Mouse (Mus musculus) midbrain, embryonic 12.5 days (tissue): Measurements from ENCODE around the gene Crybb2. TPM values are rescaled to one million over a fixed set of nuclear protein-coding genes. Genes with fewer than 3 reads are reported as not detected.

Source experiments
- ATAC-seq: fragments of 200-750 bp; cut with Nextera tagmentation; 2 replicates; pipeline ENCODE4 v1.8.0; 2017; ENCODE audit warnings: low read depth, moderate TSS enrichment, moderate library complexity; ENCODE audit not compliant: low FRiP score
- H3K27ac ChIP-seq: fragments of 300-500 bp; sonication (generic); replicated peaks from 2 replicates; pipeline ENCODE4 v1.5.1; 2016; ENCODE audit warnings: mild to moderate bottlenecking
- H3K27me3 ChIP-seq: fragments of 300-500 bp; sonication (generic); 2 replicates; pipeline ENCODE4 v1.6.1; 2016; ENCODE audit warnings: mild to moderate bottlenecking
- H3K36me3 ChIP-seq: fragments of 300-500 bp; sonication (generic); 2 replicates; pipeline ENCODE4 v1.6.1; 2016
- H3K4me1 ChIP-seq: fragments of 300-500 bp; sonication (generic); 2 replicates; pipeline ENCODE4 v1.6.1; 2016
- H3K4me2 ChIP-seq: fragments of 300-500 bp; sonication (generic); replicated peaks from 2 replicates; pipeline ENCODE4 v1.6.1; 2016; ENCODE audit warnings: mild to moderate bottlenecking, moderate library complexity
- H3K4me3 ChIP-seq: fragments of 300-500 bp; sonication (generic); 2 replicates; pipeline ENCODE4 v1.5.1; 2016; ENCODE audit warnings: mild to moderate bottlenecking
- H3K9ac ChIP-seq: fragments of 300-500 bp; sonication (generic); replicated peaks from 2 replicates; pipeline ENCODE4 v1.6.1; 2016; ENCODE audit warnings: mild to moderate bottlenecking, moderate library complexity
- H3K9me3 ChIP-seq: fragments of 300-500 bp; sonication (generic); 2 replicates; pipeline ENCODE4 v1.6.1; 2016; ENCODE audit warnings: mild to moderate bottlenecking
- WGBS: fragments of 180-500 bp; shearing (Covaris S2); methylation state at CpG from one replicate; pipeline ENCODE4 v1.1.7; 2016; 5-methylcytosine and 5-hydroxymethylcytosine counted together
- polyA plus RNA-seq: library from polyadenylated mRNA; unstranded; fragments of >200 nt; fragmentation: Nextera tagmentation; extraction: Ambion mirVana; gene quantifications from 2 replicates; pipeline ENCODE4 v1.2.1, GENCODE M21; 2016

The Crybb2 gene
- polyA plus RNA-seq, 1 experiment from 2014 or later: not detected

DNA sequence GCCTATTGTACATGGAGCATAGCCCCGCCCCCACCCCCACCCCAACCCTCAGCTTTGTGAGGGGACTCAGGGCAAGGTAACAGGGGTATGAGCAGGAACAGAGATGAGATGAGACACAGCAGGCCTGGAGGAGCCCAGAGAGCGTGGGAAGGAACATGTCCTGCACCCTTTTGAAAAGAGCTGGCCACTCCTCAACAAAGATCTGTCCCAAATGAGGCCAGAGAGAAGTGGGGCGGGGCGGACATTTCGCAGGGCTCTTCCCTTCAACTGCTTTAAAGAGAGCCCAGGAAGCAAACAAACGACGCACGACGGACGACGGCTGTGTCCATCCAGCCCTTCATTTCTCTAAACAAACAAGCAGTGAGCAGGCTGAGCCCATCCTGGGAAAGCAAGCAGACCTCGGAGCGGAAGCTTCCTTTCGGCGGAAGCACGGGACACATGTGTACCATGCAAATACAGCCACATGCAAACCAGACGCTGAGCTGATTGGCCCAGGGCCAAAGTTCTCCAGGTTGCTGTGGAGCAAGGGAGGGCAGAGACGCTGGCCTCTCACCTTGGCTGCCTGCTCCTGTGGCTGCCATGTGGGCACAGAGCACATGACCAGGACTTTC lies 45.7 kb downstream of the Crybb2 start:
- no peaks in the 10 kb centered on the region for H3K27me3 ChIP-seq
- H3K9ac ChIP-seq: no peak overlapping the region
- H3K9me3 ChIP-seq: no peaks in the 10 kb centered on the region
- no peaks in the 10 kb centered on the region for H3K36me3 ChIP-seq
- ATAC-seq: no peak
- 44% methylated on average over 18 of the region's 18 CpGs for WGBS
- H3K4me2 ChIP-seq: 0 out of 2 replicates have a peak overlapping the region, but pooled peaks have one; percentile 0
- H3K27ac ChIP-seq: peak overlapping the region; percentile 43
- H3K4me1 ChIP-seq: peaks cover 21% of the 10 kb centered on the region
- no peak overlapping the region for H3K4me3 ChIP-seq

DNA sequence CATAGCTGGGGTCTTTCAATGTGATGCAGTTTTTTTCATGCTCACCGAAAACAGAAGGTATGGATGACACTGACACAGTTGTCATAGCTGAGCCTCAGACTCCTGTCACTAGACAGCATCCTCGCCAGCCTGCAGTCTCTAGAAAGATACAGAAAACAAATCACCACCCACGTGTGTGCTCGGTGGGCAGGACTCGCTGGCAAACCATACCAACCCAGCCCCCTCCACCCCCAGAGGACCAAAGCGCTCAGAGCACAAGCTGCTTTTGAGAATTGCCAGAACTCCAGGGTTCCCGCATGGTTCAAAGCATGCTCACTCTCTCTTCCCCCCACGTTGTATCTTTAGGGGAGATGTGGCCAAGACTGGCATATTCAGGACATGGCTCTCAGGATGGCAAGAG lies 51.7 kb downstream of the Crybb2 start:
- Histone ChIP-seq H3K4me1 (peaks cover 15% of the 10 kb centered on the region), H3K9ac (no peak overlapping the region), H3K36me3 (no peaks in the 10 kb centered on the region), H3K27me3 (peaks cover 25% of the 10 kb centered on the region), H3K4me3 (no peak overlapping the region), H3K27ac (no peak overlapping the region), H3K9me3 (no peaks in the 10 kb centered on the region), H3K4me2 (no peak overlapping the region)
- ATAC-seq: no peak
- 79% methylated on average over 8 of the region's 8 CpGs for WGBS

- peaks cover 11% of the 10 kb centered on the region for H3K4me1 ChIP-seq
- no peak overlapping the region for H3K27ac ChIP-seq
- WGBS: 95% methylated on average over 1 of the region's 1 CpGs
- no peak overlapping the region for H3K4me3 ChIP-seq
- H3K9ac ChIP-seq: no peak overlapping the region
- peaks cover 25% of the 10 kb centered on the region for H3K27me3 ChIP-seq
- no peaks in the 10 kb centered on the region for H3K36me3 ChIP-seq
- no peak for ATAC-seq
- H3K9me3 ChIP-seq: no peaks in the 10 kb centered on the region
- H3K4me2 ChIP-seq: no peak overlapping the region
Measured at GRCm38 (mm10) chr5:113017004-113017403, 52.9 kb downstream of the Crybb2 start.

DNA sequence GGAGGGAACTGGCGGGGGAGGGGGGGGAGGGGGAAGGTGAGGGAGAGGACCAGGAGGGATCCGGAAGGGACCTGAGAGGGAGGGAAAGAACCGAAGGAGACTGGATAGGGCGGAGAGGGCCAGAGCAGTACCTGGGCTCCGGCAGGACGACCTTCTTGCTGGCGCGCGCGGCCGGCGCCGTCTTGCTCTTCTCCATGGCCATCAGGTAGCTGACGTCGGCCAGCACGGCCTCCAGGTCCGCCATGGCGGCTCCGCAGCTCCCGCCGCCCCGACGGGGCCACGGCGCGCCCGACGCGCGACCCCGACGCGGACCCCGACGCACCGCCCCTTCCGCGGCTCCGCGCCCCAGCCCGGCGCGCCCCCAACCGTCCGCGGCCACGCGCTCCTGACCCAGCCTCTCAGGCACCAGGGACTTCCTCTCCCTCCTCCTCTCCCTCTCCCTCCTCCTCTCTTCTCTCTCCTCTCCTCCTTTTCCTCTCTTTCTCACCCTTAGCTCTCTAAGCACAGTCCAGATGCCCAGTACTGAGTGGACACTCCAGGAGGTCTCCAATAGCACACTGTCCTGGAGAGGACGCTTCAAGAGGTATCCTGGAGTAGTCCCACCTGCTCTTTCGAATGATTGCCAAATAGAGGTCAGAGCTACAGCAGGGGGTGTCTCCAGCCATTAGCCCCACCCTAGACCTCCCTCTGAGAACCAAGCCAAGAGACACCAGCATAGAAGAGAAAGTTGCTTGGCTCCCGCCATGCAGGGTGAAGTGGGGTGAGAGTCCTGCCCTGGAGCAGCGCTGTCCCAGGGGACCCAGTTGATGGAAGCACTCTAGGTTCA lies 54.5 kb downstream of the Crybb2 start, which contains the start of gene Grk3:
Gene Grk3, minus strand, starts transcription at position 556 of the 826 bp plus-strand sequence.
- Histone ChIP-seq H3K4me1 (peaks cover 11% of the 10 kb centered on the region), H3K4me3 (peak within 1 kb of the TSS; percentile 58), H3K27me3 (peaks cover 25% of the 10 kb centered on the region), H3K36me3 (no peaks in the 10 kb centered on the region), H3K9ac (peak within 1 kb of the TSS; percentile 65), H3K4me2 (peak within 1 kb of the TSS; percentile 69), H3K27ac (no peak within 1 kb of the TSS), H3K9me3 (no peaks in the 10 kb centered on the region)
- 10% methylated on average over 15 of the region's 52 CpGs for WGBS
- ATAC-seq: peak; percentile 69

DNA sequence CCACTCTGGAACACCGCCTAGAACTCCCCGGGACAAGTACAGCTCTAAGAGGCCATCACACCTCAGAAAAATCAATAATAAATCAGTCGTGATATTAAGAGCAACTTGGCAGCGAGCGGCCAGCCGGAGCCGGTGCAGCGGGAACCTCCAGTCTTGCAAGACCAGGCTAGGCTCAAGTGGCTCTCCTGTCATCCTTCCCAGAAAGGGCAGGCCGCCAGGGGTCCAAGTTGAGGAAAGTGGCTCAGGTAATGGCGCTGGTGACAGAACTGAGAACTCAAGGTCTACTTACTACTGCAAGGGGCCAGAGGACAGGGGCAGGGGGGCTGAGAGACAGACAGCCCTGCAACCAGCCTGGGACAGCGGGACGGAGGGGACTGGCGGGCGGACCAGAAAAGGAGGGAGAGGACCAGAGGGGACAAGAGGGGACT lies 55.1 kb downstream of the Crybb2 start:
- 4% methylated on average over 14 of the region's 14 CpGs for WGBS

DNA sequence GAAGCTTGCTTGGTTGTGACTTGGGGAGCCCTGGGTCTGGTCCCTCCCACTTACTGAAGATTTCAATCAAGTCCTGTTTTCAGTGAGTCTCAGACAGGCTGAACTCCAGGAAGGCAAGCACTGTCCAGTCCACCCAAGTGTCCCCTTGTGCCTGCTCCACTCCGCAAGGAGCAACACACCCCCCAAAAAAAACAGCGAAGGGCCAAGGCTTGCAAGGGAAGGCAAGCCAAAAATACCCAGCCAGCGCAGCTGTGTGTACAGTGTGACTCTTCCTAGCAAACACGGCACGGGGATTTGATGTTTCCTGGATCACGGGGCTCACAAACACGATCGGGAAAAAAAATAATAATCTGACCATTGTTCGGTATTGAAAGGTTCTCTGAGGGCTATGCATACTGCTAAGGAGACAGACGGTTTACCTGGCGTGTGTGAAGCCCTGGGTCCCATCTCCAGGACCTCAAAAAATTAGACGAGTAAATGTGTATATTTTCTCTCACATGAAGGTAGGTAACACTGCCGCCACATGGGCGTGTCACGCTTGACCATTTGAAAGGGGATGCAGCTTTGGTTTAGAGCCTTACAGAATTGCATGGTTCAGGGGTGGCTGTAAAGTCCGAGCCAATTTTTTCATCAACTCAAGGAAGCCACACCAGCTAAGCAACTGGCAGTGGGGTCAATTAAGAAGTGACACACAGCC lies 55.7 kb downstream of the Crybb2 start:
- peak overlapping the region; percentile 65; the same call in 1 of the 2 replicates for H3K9ac ChIP-seq
- H3K27ac ChIP-seq: no peak overlapping the region

More for the DNA sequence above, 55.1 kb downstream of the Crybb2 start:
- peak overlapping the region; percentile 69 for H3K4me2 ChIP-seq
- ATAC-seq: peak; percentile 44; the same call in 1 of the 2 replicates
- H3K36me3 ChIP-seq: no peaks in the 10 kb centered on the region
- peak overlapping the region; percentile 65 for H3K9ac ChIP-seq
- H3K4me1 ChIP-seq: peaks cover 11% of the 10 kb centered on the region
- H3K27me3 ChIP-seq: peaks cover 25% of the 10 kb centered on the region
- peak overlapping the region; percentile 58 for H3K4me3 ChIP-seq
- no peak overlapping the region for H3K27ac ChIP-seq
- no peaks in the 10 kb centered on the region for H3K9me3 ChIP-seq

GRCm38 (mm10) chr5:113011926-113012325 lies 58.0 kb downstream of the Crybb2 start:
- H3K9me3 ChIP-seq: no peaks in the 10 kb centered on the region
- H3K4me1 ChIP-seq: peaks cover 11% of the 10 kb centered on the region
- H3K4me3 ChIP-seq: no peak overlapping the region
- 89% methylated on average over 10 of the region's 10 CpGs for WGBS
- no peak for ATAC-seq
- H3K4me2 ChIP-seq: no peak overlapping the region
- no peaks in the 10 kb centered on the region for H3K36me3 ChIP-seq
- no peak overlapping the region for H3K9ac ChIP-seq
- H3K27ac ChIP-seq: no peak overlapping the region
- peaks cover 19% of the 10 kb centered on the region for H3K27me3 ChIP-seq

More for the DNA sequence above, 55.7 kb downstream of the Crybb2 start:
- Histone ChIP-seq H3K4me2 (peak overlapping the region; percentile 69), H3K27me3 (peaks cover 25% of the 10 kb centered on the region), H3K9me3 (no peaks in the 10 kb centered on the region), H3K36me3 (no peaks in the 10 kb centered on the region), H3K4me1 (peaks cover 11% of the 10 kb centered on the region), H3K4me3 (peak overlapping the region; percentile 58)
- 64% methylated on average over 16 of the region's 16 CpGs for WGBS
- no peak for ATAC-seq

- H3K36me3 ChIP-seq: no peaks in the 10 kb centered on the region
- H3K4me1 ChIP-seq: peaks cover 2% of the 10 kb centered on the region; the same call in 1 of the 2 replicates
- H3K9me3 ChIP-seq: no peaks in the 10 kb centered on the region
- no peak overlapping the region for H3K4me3 ChIP-seq
- WGBS: 93% methylated on average over 8 of the region's 8 CpGs
- H3K27me3 ChIP-seq: peaks cover 5% of the 10 kb centered on the region; the same call in 1 of the 2 replicates
- no peak overlapping the region for H3K4me2 ChIP-seq
- no peak overlapping the region for H3K27ac ChIP-seq
- no peak for ATAC-seq
- no peak overlapping the region for H3K9ac ChIP-seq
Measured at GRCm38 (mm10) chr5:113009183-113009820, 60.6 kb downstream of the Crybb2 start.

- H3K27ac ChIP-seq: no peak overlapping the region
- no peak overlapping the region for H3K4me3 ChIP-seq
- WGBS: 78% methylated on average over 2 of the region's 2 CpGs
- no peaks in the 10 kb centered on the region for H3K36me3 ChIP-seq
- H3K9ac ChIP-seq: no peak overlapping the region
- no peak overlapping the region for H3K4me2 ChIP-seq
- H3K27me3 ChIP-seq: no peaks in the 10 kb centered on the region
- H3K9me3 ChIP-seq: no peaks in the 10 kb centered on the region
- no peaks in the 10 kb centered on the region for H3K4me1 ChIP-seq
- ATAC-seq: no peak
Measured at GRCm38 (mm10) chr5:113008496-113008895, 61.4 kb downstream of the Crybb2 start.
